Mouse (Mus musculus) urinary bladder, adult 18-20 months (tissue): Measurements from ENCODE around the gene Scrn1.

ENCODE experiments used
- DNase-seq, 2 experiments: peaks; one replicate each; pipeline ENCODE4 v3.0.0; 2022; ENCODE audit warnings: low spot score in 2 of 2, mixed read lengths in 2 of 2

The Scrn1 gene

DNA sequence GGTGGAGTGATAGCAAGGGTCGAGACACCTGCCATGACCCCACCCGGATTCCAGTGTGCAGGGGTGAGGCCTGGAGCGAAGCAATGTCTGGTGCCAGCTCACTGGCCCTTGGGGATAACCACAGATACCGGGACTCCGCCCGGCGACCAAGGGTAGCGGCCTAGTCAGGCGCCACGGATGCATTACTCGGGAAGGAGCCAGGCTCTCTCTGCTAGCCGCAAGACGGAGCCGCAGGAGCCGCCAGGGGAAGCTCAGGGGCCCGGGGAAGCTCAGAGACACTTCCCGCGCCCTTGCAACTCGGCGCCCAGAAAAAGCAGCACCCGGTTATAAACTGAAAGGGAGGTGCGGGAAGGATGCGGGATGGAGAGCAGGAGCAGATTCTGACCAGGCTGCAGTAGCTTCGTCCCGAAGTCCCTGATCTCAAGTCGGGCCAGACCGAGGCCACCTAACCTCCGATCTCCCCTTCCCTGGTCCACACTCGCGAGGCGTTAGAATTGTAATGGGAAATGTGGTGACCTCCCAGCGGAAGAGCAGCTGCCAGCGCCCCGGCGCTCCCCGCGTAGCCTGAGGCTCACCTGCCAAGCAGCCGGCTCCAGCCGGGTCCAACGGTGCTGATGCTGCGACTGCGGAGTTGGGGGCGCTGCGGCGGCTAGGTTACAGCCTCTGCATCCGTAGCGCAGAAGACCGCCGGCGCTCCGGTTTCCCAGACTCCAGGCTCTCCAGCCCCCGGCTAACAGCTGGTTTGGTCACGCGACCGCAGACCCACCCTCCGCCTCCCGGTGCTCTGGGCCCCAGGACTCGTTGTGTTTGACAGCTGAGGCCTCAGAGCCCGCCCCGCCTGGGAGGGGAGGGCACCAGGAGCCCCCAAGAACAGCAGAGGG is at the start of gene Scrn1:
Gene Scrn1 (minus strand): TSS at position 825 of the 881 bp plus-strand sequence.
- DNase-seq = peak; percentile 41 to 52

DNA sequence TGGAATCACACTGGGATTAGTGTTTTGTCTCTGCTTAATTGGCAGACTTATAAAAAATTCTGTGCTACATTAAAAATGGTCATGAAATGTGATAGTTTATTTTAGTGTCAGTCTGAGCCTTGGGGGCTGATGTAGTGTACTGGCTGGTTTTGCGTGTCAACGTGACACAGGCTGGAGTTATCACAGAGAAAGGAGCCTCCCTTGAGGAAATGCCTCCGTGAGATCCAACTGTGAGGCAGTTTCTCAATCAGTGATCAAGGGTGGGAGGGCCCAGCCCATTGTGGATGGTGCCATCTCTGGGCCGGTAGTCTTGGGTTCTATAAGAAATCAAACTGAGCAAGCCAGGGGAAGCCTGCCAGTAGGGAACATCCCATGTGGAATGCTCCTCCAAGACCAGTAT is 40.0 kb upstream of the Scrn1 start:
- peak in 1 of 2 experiments; percentile 6 for DNase-seq

DNA sequence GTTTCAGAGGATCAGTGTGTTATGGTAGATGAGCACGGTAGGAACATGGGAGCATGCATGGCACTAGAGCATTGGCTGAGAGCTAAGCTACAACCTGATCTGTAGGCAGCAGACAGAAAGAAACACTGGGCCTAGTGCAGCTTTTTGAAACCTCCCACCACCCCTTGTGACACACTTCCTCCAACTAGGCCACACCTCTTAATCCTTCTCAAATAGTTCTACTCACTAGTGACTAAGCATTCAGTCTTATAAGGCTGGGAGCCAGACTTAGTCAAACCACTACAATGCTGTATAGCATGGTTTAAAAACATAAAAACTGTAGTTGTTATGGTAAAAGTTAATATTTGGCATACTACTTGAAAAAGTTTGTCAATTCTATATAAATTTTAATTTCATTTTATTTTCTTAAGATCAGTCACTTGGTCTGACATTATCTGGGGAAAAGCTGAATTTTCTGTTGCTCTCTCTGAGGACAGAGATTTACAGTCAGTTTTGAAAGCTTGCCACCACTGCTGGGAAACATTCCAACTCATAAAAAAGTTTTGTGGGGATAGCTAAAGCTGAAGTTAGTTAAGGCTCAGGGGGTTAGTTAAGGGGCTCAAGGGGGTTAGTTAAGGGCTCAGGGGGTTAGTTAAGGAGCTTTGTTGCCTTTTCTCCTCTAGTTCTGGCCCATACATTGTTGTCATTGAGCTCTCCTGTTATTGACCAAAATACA is 37.9 kb upstream of the Scrn1 start:
- peak in 1 of 2 experiments; percentile 33 for DNase-seq

GRCm38 (mm10) chr6:54602891-54603290 is 36.6 kb upstream of the Scrn1 start:
- no peak for DNase-seq

GRCm38 (mm10) chr6:54600681-54601347 is 34.5 kb upstream of the Scrn1 start:
- no peak for DNase-seq

DNA sequence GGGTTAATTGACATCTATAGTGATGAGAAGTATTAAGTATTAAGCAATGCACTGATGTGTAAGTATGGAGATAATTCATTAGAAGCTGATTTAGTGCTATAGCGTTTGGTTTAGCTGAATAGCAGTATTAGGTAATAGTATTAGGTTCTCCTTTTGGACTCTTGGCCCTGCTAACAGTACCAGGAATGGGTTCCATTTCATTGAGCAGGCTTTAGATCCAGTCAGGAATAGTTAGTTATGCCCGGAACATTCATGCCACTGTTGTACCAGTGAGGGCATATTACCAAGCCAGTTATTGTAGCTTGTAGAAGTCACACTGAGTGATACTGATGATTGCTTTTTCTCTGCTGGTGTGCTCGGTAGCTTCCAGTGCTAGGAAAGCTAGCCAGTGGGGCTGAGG is 31.4 kb upstream of the Scrn1 start:
- no peak for DNase-seq

DNA sequence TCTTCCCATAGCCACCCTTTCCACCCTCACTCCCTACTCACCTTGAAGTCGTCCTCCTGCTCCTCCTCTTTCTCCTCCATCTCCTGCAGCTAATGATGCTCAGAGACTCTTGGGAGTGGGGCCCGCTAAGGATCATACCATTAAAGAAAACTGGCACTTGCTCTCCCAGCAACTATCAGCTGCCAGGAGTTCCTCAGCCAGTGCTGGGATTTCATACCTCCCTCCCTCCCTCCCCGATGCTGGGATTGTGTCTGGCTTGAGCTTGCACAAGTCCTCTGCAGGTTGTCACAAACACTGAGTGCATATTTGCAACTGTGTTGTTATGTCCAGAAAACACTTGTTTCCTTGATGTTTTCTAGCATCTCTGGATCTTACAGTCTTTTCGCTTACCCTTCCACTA is 30.9 kb upstream of the Scrn1 start, which contains the start of gene Fkbp14:
Gene Fkbp14 (minus strand): TSS at position 101 of the 400 bp plus-strand sequence.
- DNase-seq = no peak

DNA sequence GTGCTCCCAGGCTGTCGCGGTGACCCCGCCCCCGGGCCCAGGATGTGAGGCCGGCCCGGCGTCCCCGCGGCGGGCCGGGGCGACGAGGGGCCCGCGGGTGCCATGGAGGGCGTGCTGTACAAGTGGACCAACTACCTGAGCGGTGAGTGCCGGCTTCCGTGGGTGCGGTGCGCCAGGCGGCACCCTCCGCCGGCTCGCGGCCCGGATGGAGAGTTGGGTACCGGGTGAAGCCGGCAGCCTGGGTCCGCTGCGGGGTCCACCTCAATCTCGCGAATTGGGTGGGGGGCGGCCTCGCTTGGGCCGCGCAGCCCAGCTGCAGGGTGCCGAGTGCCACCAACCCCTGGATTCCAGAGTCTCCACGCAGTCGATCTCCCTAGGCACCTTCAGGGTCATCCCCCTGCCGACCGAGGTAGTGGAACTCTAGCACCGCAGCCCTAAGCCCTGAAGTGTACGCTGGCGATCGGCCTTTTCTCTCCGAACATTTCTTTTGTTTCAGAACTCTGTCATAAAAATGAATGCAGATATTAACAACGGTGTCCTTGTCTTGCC is 29.1 kb upstream of the Scrn1 start:
- no peak for DNase-seq

DNA sequence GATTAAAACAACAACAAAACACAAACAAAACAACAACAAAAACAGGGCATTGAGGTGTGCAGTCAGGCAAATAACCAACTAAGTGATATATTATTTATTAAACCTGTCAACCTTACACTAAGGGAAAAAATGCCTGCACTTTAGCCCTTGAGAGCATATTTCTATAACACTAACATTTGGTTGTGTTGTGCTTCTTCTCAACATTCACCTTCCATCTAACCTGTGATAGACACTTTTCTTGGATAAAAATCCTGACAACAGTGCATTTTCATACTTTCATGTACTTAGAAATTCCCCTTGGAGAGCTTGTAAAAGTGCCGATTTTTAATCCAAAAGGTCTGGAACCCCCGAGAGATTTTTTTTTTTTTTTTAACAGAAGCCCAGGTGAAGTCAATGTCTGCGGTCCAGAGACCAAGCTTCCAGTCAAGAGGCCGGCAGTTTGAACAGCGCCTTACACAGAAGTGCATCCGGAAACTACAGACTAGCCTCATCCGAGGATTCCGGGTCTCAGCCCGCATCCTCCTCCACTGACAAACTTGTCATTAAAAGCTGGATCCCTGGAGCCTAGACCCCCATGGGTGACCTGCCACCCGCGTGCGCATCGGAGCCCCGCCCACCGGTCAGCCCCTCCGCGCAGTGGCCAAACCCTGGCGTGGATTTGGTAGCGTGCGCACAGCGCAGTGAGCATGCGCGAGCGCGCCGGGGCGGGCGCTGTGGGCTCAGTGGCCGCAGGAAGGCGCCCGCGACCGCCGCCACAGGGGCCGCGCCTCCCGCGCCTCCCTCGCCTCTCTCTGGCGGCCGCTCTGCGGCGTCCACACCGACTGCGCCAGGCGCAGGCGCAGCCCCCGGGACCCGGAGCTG is 28.4 kb upstream of the Scrn1 start, which contains the start of gene Plekha8:
Gene Plekha8 (plus strand): TSS at position 643 of the 861 bp plus-strand sequence.
- peak; percentile 86 to 88 for DNase-seq

DNA sequence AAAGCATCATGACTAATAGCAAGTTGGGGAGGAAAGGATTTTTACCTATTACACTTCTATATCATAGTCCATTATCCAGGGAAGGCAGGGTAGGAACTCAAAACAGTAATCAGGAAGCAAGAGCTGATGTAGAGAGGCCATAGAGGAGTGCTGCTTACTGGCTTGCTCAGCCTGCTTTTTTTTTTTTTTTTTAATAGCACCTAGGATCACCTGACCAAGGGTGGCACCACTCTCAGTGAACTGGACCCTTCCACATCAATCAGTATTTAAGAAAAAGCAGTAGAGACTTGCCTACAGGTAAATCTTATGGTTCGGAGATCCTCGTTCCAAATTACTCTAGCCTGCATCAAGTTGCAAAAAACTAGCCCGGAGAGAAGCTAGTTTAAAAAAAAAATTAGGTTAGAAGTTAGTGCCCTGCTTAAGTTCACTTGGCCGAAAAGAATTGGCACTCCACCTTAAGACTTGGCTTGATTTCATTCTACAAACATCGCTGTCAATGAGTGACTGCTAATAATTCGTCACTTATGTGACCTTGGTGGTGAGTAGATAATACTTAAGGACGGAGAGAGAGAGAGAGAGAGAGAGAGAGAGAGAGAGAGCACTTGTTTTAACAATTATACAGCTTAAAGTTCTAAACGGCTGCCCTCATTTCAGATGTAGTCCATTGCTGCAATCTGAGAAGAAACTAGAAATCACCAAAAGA is 27.6 kb upstream of the Scrn1 start:
- DNase-seq = no peak

DNA sequence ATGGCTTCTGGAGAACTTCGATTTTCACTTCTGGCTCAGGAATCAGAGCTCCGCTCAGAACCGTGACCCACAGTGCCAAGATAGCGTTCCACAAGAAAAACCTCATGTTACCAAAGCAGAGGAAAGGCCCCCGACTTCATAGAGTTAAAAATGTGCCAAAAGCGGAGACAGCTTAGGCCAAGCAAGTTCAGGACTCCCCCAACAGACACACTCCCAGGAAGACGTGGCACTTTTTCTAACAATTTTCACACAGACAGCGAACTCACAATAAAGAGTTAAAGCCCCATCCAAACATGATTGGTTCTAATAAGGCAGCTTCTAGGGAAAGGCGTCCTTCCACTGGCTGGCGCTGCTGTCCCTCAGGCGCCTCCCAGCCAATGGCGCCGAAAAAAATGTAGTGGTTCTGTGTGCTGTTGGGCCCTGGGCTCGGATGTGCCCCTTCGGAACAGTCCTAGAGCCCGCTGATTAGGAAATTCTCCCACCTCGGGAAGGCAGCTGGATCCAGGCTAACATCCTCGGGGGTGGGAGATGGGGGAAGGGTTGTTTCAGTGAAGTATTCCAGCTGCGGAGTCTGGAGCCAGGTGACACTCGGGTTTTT is 26.7 kb upstream of the Scrn1 start:
- peak; percentile 86 to 90 for DNase-seq

DNA sequence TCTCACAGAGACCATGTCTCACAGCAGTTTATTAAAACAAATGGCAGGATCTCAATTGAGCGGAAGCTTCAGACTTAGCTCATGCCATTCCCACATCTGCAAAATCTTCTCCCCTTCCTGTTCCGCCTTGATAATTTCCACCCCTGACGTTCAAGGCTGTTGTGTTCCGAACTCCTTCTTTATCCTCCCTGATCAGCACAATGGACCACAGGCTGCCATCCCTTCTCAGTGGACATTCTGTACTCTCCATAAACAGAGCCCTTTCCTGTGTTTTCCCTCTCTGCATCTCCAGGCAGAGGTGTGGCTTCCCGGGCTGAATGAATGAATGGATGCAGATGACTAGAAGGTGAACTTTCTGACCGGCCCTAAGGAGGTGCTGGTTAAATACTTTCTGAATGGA is 25.5 kb upstream of the Scrn1 start:
- DNase-seq = no peak

DNA sequence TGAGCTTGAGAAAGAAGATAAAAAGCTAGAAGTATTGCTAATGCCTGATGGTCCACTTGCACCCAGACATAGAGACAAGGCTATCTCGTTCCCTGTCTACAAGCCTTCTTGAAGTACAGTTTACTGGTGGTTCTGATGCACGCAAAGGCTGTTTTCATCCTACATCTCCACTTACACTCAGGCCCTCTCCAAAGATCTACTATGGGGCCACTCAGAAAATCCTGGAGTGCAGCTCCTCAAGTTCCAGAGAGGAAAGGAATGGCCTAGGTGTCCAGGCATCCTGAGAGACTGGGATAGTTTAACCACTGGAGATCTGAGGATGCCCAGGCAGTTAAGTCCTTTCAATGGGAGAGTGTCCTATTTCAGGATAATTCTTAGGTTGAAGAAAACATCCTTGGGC is 24.4 kb upstream of the Scrn1 start:
- no peak for DNase-seq

DNA sequence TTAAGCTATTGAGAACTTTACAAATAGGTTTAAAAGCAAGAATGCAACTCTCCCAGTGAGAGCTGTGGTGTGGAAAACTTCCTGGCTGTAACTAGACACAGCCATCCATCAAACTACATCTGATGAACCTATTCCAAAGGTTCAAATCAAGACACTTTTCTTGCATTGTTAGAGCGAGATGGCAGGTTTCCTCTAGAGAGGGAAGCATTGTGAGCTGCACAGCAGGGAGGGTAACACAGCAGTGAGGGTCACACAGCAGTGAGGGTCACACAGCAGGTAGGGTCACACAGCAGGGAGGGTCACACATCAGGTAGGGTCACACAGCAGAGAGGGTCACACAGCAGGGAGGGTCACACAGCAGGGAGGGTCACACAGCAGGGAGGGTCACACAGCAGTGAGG is 21.9 kb upstream of the Scrn1 start:
- no peak for DNase-seq

DNA sequence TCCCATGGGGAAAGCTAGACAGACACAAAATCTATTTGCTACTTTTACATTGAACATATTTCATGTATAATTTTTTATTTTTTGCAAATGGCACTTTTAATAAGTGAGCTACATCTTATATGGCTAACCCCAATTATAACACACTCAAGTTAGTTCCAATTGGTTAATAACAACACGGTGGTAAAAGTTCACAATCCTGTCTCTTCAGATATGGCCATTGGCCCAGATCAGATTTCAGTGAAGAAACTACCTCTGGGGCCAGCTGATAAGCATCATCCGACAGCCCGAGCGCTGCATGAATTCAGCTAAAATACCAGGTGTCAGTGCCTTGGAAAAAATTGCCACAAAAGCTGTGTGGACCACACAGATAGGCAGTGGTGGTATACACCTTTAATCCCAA is 21.4 kb upstream of the Scrn1 start:
- no peak for DNase-seq

GRCm38 (mm10) chr6:54586911-54587310 is 20.6 kb upstream of the Scrn1 start:
- no peak for DNase-seq

GRCm38 (mm10) chr6:54586175-54586574 is 19.9 kb upstream of the Scrn1 start:
- no peak for DNase-seq

- no peak for DNase-seq
These were observed 7.1 kb upstream of the Scrn1 start for GRCm38 (mm10) chr6:54573218-54573955.

DNA sequence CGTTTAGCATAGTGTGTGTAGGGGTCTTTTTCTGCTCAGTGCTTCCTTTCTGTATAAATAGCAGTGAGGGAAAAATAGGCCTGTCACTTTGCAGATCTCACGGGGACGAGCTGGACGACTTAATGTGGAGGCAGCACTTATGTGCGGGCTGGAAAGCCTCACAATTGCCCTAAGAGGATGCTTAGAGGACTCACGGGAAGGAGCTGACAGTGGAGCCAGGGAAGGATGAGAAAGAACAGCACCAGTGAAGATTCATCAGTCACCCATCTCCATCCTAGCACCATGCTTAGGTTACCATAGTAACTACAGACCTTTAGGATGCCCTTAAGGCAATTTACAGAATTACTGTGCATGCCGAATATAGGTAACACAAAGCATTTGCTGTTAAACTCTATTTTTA is 3.5 kb upstream of the Scrn1 start:
- no peak for DNase-seq
